Mouse (Mus musculus) embryonic facial prominence, embryonic 10.5 days (tissue): ENCODE measurements around the gene BC035044. TPM values are rescaled to one million over a fixed set of nuclear protein-coding genes. Genes with fewer than 3 reads are reported as not detected.
"Not testable (repeated sequence)": the region's sequence is repeated elsewhere in the genome, so short reads cannot be mapped to it uniquely, and the experiment has no call there.

Source experiments
- DNase-seq: peaks from one replicate; pipeline ENCODE4 v3.0.0-alpha.2; 2017; ENCODE audit warnings: low spot score
- H3K27ac ChIP-seq: fragments of 300-500 bp; sonication (generic); replicated peaks from 2 replicates; pipeline ENCODE4 v1.5.1; 2016; ENCODE audit warnings: mild to moderate bottlenecking
- H3K27me3 ChIP-seq: fragments of 300-500 bp; sonication (generic); replicated peaks from 2 replicates; pipeline ENCODE4 v1.6.1; 2016; ENCODE audit warnings: low read depth, mild to moderate bottlenecking; ENCODE audit not compliant: poor library complexity, severe bottlenecking
- H3K36me3 ChIP-seq: fragments of 300-500 bp; sonication (generic); replicated peaks from 2 replicates; pipeline ENCODE4 v1.6.1; 2016; ENCODE audit warnings: mild to moderate bottlenecking, moderate library complexity
- H3K4me1 ChIP-seq: fragments of 300-500 bp; sonication (generic); 2 replicates; pipeline ENCODE4 v1.6.1; 2016
- H3K4me3 ChIP-seq: fragments of 300-500 bp; sonication (generic); 2 replicates; pipeline ENCODE4 v1.5.1; 2016; ENCODE audit warnings: mild to moderate bottlenecking, moderate library complexity
- H3K9me3 ChIP-seq: fragments of 300-500 bp; sonication (generic); 2 replicates; pipeline ENCODE4 v1.6.1; 2016; ENCODE audit warnings: mild to moderate bottlenecking
- WGBS: fragments of 180-500 bp; shearing (Covaris S2); methylation state at CpG from one replicate; pipeline ENCODE4 v1.1.7; 2016; 5-methylcytosine and 5-hydroxymethylcytosine counted together
- polyA plus RNA-seq: library from polyadenylated mRNA; unstranded; fragments of >200 nt; fragmentation: Nextera tagmentation; extraction: Ambion mirVana; gene quantifications from 2 replicates; pipeline ENCODE4 v1.2.1, GENCODE M21; 2016

BC035044 gene
- polyA plus RNA-seq: 1.1 and 2.0 TPM in 2 replicates

DNA sequence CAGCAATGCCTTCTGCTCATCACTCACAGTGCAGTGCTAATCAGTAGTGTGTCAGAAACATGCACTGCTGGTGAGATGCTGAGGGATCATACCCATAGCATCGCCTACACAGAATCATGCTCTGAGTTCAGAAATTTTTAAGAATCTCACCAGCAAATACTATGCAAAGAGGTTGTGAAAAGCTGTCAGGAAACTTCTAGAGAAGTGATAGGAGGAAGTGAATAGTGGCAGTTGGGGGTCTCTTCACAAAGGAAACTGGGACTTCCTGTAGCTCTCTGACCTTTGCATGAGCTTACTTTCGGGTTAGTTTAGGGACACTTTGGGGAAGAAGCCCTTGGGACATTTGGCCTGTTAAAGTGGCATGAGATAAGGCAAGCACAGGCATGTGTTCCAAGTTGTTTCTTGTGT is at the start of gene BC035044:
TSS of gene BC035044 (minus strand) at position 179 of the 408 bp plus-strand sequence.
- Histone ChIP-seq H3K4me3 (no peak within 1 kb of the TSS), H3K4me1 (no peaks in the 10 kb centered on the region), H3K27me3 (no peaks in the 10 kb centered on the region), H3K27ac (no peak within 1 kb of the TSS), H3K36me3 (no peaks in the 10 kb centered on the region), H3K9me3 (no peaks in the 10 kb centered on the region)
- no peak for DNase-seq
- 62% methylated on average over 2 of the region's 2 CpGs for WGBS

DNA sequence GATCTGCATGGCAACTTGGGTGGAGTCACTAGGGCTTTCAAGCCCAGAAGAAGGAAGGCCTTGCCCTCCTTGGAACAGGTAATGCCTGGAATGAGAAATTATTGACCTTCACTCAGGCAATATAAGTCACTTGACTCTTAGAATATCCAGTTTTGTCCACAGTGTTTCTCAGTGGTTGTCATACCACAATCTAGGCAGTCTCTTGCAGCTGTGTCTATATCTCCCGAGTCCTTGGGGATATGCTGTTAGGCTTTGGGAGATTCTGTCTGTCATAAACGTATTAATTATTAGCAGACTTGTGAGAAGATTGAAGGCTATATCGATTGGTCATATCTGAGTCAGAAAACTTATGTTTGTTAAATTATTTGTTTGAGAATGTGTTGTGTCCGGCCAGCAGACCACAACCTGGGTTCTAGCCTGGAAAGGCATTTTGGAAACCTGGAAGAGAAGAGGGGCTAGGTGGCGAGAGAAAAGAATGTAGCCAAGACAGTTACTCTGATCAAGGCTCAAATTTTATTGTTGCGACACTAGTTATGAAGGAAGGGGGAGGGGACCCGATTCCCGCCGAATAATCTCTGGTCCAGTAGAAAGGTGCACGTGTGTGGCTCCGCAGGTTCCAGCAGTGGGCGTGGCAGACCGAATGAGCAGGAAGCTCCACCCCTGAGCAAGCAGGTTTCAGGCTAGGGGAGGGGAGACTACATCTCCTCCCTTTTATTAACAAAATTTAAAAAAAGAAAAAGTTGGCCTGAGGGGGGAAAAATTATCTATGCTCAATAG is 45.2 kb upstream of the BC035044 start:
- not testable (repeated sequence) for H3K9me3 ChIP-seq, DNase-seq, H3K27me3 ChIP-seq, H3K27ac ChIP-seq, H3K36me3 ChIP-seq, H3K4me3 ChIP-seq, H3K4me1 ChIP-seq
- 90% methylated on average over 5 of the region's 13 CpGs for WGBS

DNA sequence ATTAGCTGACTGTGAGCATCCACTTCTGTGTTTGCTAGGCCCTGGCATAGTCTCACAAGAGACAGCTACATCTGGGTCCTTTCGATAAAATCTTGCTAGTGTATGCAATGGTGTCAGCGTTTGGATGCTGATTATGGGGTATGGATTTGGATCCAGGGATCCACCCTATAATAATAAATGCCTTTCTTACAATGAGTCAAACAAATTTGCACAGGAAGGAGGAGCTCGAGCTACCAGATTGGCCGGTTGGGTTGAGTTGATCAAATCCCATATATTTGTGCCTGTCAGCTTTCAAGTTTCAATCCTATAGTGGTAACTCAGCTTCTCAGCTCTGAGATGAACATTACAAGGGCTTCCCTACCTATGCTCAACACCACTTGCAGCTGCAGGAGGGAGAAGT is 43.2 kb upstream of the BC035044 start, which contains the start of gene Clec2g:
TSS of gene Clec2g (plus strand) at position 301 of the 400 bp plus-strand sequence.
- DNase-seq, H3K9me3 ChIP-seq, H3K4me1 ChIP-seq, H3K27me3 ChIP-seq, H3K36me3 ChIP-seq, H3K4me3 ChIP-seq: not testable (repeated sequence)
- peak within 1 kb of the TSS; percentile 69 for H3K27ac ChIP-seq
- 91% methylated on average over 4 of the region's 4 CpGs for WGBS

DNA sequence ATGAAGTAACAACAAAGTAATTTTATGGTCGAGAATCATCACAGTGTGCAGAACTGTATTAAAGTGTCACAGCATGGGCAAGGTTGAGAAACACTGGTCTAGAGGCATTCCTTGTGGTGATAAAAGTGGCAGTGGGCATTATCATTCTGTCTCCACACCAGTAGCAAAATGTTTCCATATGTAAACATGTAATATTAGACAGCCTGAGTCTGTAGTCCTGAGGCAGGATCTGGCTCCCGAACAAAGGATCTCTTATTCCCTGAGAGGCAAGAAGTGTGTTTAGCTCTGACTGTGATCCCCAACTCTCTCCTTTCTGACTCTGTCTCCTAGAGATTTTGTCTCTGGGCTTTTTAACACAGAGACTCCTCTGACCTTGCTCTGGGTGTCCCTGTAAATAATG is 42.1 kb upstream of the BC035044 start:
- Histone ChIP-seq H3K27ac (peak overlapping the region; percentile 69), H3K4me1 (peaks cover 9% of the 10 kb centered on the region; the same call in 1 of the 2 replicates), H3K27me3 (no peaks in the 10 kb centered on the region), H3K36me3 (no peaks in the 10 kb centered on the region), H3K4me3 (no peak overlapping the region), H3K9me3 (no peaks in the 10 kb centered on the region)
- WGBS: 35% methylated on average over 2 of the region's 2 CpGs
- DNase-seq: peak; percentile 40

DNA sequence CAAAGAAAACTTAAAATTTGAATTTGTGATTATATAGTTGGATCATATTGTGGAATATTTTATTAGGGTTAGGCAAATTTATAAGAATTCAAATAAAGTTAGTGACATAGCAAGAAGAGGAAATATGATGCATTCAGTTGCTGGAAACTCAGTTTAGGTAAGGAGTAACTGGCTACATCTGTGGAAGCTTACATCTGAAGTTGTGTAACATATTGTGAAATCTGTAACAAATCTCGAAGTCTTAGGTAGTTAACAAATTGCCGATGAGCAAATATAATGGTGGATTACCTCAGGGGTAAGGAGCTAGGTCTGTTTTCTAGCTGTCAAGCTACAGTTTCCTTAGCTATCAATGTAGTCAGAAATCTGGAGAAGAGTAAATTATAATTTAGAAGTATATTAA is 26.4 kb upstream of the BC035044 start:
- no peaks in the 10 kb centered on the region for H3K4me1 ChIP-seq

DNA sequence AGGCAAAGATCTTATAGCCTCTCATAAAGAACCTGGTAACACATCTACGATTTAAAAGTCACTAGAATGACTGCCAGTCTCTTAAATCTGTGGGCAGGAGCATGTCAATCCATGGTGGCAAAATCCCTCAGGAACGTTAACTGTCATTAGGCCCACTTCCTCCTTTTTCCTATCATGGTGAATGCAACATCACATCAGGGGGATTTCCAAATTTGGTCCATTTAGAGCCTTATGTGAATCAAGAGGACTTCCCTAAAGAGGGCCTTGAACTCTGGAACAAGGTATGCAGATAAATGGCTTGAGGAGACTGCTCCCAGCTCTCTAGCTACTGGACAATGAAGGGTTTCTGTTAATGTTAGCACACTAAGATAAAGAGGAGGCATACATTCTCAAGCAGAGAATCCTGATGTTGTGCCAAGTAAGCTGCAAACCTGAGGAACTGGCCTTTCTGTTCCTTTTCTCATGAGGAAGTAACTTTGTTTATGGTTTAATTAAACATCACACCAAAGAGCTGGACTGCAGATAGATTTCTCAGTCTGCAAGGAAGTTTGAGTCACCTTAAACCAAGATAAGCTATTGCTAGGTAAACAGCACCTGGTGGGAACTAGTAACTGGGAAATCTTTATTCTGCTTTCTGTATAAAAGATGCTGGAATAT is 22.8 kb upstream of the BC035044 start:
- Histone ChIP-seq H3K27ac (no peak overlapping the region), H3K4me1 (no peaks in the 10 kb centered on the region), H3K36me3 (no peaks in the 10 kb centered on the region), H3K27me3 (no peaks in the 10 kb centered on the region), H3K4me3 (no peak overlapping the region), H3K9me3 (peaks cover 3% of the 10 kb centered on the region; the same call in 1 of the 2 replicates)
- no peak for DNase-seq
- 90% methylated on average over 2 of the region's 2 CpGs for WGBS

More for the DNA sequence above, 26.4 kb upstream of the BC035044 start:
- Histone ChIP-seq H3K4me3 (no peak overlapping the region), H3K9me3 (0 out of 2 replicates have a peak, but pooled peaks cover 2% of the 10 kb centered on the region), H3K36me3 (no peaks in the 10 kb centered on the region), H3K27me3 (no peaks in the 10 kb centered on the region), H3K27ac (no peak overlapping the region)
- no peak for DNase-seq
- WGBS: 84% methylated on average over 2 of the region's 2 CpGs

DNA sequence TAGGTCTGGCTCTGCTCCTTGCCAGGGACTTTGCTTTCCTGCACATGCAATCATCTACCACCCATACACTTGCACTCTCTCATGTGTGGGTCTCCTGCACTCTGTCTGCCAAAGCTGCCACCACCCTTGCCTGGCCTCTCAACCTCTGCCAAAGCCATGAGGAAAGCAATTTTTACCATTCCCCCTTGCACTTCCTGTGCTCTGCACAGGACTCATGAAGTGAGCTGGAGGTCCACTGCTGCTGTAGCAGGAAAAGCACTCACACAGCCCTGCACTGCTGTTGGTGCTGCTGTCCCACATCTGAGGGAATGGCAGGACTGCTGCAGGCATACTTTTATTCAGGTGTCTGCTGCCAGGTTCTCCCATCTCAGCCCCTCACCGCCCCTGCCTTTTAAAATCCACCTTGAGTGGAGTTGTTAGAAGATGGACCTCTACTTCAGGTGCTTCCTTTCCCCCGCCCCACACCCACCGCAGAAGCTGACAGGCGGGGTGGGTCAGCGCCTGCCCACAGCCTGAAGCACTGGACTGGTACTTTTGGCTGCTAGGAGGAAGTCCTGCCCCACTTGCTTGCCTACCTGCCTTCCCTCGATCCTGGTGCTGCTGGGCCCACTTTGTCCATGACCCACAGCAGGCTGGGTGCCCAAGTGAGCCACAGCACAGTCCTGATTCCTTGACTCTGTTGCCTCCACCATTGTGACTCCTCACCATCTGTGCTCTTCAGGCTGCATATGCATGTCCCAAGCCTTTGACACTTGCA is 10.0 kb upstream of the BC035044 start:
- H3K9me3 ChIP-seq, DNase-seq, H3K27ac ChIP-seq, H3K27me3 ChIP-seq, H3K4me3 ChIP-seq, H3K36me3 ChIP-seq, H3K4me1 ChIP-seq: not testable (repeated sequence)
- 88% methylated on average over 6 of the region's 6 CpGs for WGBS

DNA sequence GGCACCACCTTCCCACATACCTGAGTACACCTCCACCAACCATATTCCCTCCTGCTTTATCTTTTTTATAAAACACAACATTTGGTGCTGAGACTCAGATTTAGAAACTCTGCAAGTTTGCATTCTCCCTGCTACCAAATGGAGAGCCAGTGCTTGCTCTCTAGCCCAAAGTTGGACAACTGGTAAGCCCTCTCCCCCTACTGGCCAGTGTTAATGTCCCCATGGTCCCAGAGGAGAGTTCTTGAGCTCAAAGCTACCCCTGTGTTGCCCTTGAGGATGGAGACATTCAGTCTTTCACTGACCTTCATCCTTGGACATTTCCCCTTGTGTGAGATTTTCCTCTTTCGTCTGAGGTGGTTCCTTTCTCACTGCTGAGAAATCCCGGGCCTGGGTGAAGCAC is 9.1 kb upstream of the BC035044 start:
- WGBS: 90% methylated on average over 2 of the region's 2 CpGs
- DNase-seq: no peak
- Histone ChIP-seq H3K9me3 (no peaks in the 10 kb centered on the region), H3K4me3 (no peak overlapping the region), H3K27me3 (no peaks in the 10 kb centered on the region), H3K4me1 (no peaks in the 10 kb centered on the region), H3K36me3 (no peaks in the 10 kb centered on the region), H3K27ac (no peak overlapping the region)

DNA sequence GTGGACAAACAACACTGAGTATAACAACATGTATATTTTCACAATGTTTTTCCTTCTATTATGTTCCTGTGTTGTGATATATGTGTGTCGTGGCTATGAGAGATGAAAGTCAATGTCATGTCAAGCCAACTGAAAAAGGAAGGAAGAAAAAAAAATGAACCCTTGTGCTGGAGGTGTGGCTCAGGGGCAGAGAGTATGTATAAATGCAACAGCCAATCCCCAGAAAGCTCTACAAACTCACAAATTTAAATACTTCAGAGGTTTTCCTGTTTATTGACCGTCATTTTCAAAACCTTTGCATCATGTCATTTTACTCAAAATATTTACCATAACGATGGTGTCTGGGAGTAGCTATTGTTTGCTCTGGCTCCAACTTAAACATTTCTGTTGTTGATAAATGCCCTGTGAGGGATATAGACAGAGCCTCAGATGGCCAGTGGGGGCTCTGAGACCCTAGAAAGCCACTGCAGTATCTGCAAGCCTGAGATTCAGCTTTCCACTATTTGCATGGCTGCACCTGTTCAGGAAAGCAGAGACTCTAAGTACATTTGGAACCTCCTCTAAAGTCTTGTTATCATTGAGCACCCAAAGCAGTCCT is 4.6 kb upstream of the BC035044 start:
- H3K4me3 ChIP-seq: no peak overlapping the region
- no peaks in the 10 kb centered on the region for H3K27me3 ChIP-seq
- no peaks in the 10 kb centered on the region for H3K36me3 ChIP-seq
- WGBS: 88% methylated on average over 3 of the region's 3 CpGs
- no peaks in the 10 kb centered on the region for H3K4me1 ChIP-seq
- DNase-seq: no peak
- H3K9me3 ChIP-seq: no peaks in the 10 kb centered on the region
- no peak overlapping the region for H3K27ac ChIP-seq

DNA sequence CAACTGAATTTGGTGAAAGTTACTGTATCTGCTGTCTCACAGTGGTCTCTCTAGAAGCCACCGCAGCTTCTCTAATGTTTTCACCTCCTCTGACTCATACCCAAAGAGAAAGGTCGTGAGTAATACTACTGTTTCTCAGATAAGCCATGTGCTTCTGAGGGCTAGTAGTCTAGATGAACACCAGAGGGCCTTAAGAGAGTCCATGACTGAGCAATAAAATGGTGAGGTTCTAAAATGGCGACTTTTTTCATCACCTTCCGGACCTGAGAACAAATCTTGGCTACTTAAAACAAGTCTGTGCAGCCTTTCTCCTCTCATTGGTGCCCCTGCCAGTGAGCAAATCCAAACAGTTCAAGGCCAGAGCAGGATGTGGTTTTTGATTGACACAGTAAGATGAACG is 2.1 kb downstream of the BC035044 start:
- H3K36me3 ChIP-seq: no peaks in the 10 kb centered on the region
- H3K4me3 ChIP-seq: no peak overlapping the region
- H3K9me3 ChIP-seq: no peaks in the 10 kb centered on the region
- H3K27me3 ChIP-seq: no peaks in the 10 kb centered on the region
- no peak for DNase-seq
- no peaks in the 10 kb centered on the region for H3K4me1 ChIP-seq
- no peak overlapping the region for H3K27ac ChIP-seq
- 84% methylated on average over 5 of the region's 5 CpGs for WGBS

DNA sequence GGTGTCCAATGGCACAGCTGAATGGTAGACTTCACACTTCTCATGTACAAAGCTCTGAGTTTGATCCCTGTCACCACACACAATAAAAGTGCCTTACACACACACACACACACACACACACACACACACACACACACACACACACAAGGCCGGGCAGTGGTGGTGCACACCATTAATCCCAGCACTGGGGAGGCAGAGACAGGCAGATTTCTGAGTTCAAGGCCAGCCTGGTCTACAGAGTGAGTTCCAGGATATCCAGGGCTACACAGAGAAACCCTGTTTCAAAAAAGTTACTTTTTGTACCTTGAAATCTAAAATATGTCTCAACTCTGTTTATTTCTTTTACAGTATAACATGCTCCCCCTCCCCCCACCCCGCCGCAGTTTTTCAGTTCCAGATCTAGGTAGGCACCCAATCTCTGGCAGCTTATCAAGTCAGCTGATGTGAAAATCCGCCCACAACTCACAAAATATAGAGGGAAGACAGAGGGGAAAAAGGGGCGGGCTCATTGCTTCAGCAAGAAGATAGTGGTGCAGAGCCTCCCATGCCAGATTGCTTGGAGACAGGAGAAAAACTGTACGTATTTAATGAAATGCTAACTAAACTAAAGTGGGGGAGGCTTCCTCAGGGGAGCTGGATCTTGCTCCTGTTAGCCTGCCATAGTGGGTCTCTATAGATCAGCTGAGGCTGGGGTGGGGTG is 3.7 kb downstream of the BC035044 start, which contains the start of gene Clec2i:
TSS of gene Clec2i (plus strand) at position 498 of the 700 bp plus-strand sequence.
- WGBS: 85% methylated on average over 6 of the region's 6 CpGs

More for the DNA sequence above, 3.7 kb downstream of the BC035044 start, which contains the start of gene Clec2i:
- not testable (repeated sequence) for H3K4me1 ChIP-seq, H3K27me3 ChIP-seq, H3K4me3 ChIP-seq, H3K9me3 ChIP-seq, H3K27ac ChIP-seq, H3K36me3 ChIP-seq, DNase-seq
